Comparison of ENCODE assay signal across 27 mouse cellular contexts in the genomic region with DNA sequence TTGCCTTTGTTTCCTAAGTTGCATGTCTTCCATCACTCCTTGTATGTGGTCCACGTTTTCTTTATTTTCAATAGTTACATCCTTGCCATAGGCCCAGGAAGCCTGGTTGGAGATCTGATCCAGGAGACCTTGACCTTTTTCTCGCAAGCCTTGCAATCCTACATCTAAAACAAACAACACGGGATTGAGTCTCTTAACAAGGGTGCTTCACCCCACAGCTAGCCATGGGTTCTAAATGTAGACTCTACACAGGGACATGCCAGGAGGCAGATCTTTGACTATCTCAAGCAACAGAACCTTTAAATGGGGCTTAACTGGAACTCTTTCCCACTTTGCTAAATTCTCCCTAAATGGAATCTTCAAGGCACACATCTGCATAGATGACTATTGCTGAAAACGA. TPM values are rescaled to one million over a fixed set of nuclear protein-coding genes. Genes with fewer than 3 reads are reported as not detected.
"Had no signal": no experiment of that assay in that cellular context is flagged by ENCODE, and none has a peak within 500 bp of the region (broad histone marks: within the 10 kb centered on the region; RNA-seq: fewer than 3 reads in every experiment).

No protein-coding gene starts in this region.

- H3K4me1 ChIP-seq: embryonic facial prominence, embryonic 10.5 days; embryonic facial prominence, embryonic 12.5 days; embryonic facial prominence, embryonic 13.5 days; forebrain, embryonic 10.5 days; forebrain, embryonic 13.5 days; forebrain, embryonic 15.5 days had no signal

- H3K27ac ChIP-seq: embryonic facial prominence, embryonic 10.5 days; embryonic facial prominence, embryonic 12.5 days; embryonic facial prominence, embryonic 13.5 days; embryonic facial prominence, embryonic 15.5 days; forebrain, embryonic 10.5 days; forebrain, embryonic 12.5 days; forebrain, embryonic 13.5 days; forebrain, embryonic 15.5 days; gastrocnemius, adult 2 months; heart, adult 2 months; heart, embryonic 10.5 days had no signal

- H3K4me3 ChIP-seq: embryonic facial prominence, embryonic 10.5 days; embryonic facial prominence, embryonic 12.5 days; embryonic facial prominence, embryonic 13.5 days; embryonic facial prominence, embryonic 15.5 days; erythroblast, embryonic 14.5 days; forebrain, embryonic 10.5 days; forebrain, embryonic 12.5 days; forebrain, embryonic 13.5 days; forebrain, embryonic 15.5 days; gastrocnemius, adult 2 months; heart, adult 2 months; heart, embryonic 10.5 days had no signal

- DNase-seq: cerebellum, adult 8-10 months; cerebellum, adult 9-10 months; cerebellum, adult 9-11 months; cerebellum, postnatal 10 days; cerebellum, postnatal 14 days; cerebellum, postnatal 25 days; cerebellum, postnatal 36 days; embryo, embryonic 11 days; forebrain, postnatal 0 days; gastrocnemius, adult 2 months; gastrocnemius, postnatal 10 days; gastrocnemius, postnatal 14 days; gastrocnemius, postnatal 25 days; gastrocnemius, postnatal 36 days; heart, adult 18-20 months; heart, adult 2 months had no signal

RNA-seq across cellular contexts. Expression of gene Ccdc141, which starts 26.4 kb away (rescaled TPM):
- total RNA-seq: granulocyte monocyte progenitor cell, adult 5-6 weeks had no signal
